Mouse (Mus musculus) embryonic fibroblast, embryonic 13.5 days (primary cell): ENCODE measurements around the gene 6030408B16Rik. TPM values are rescaled to one million over a fixed set of nuclear protein-coding genes. Genes with fewer than 3 reads are reported as not detected.

ENCODE experiments used
- H3K27ac ChIP-seq: 2 replicates; pipeline ENCODE4 v1.5.1; 2012; ENCODE audit warnings: low read length, control low read depth, inconsistent platforms; ENCODE audit not compliant: insufficient read depth
- H3K4me1 ChIP-seq: 2 replicates; pipeline ENCODE4 v1.6.1; 2011; ENCODE audit warnings: low read length; ENCODE audit not compliant: control insufficient read depth, insufficient read depth
- H3K4me3 ChIP-seq: 2 replicates; pipeline ENCODE4 v1.5.1; 2011; ENCODE audit warnings: mild to moderate bottlenecking, control low read depth, low read length; ENCODE audit not compliant: insufficient read depth
- CTCF ChIP-seq: IDR thresholded peaks from 2 replicates; pipeline ENCODE4 v1.5.1; 2011; ENCODE audit warnings: mild to moderate bottlenecking, control low read depth, low read length, moderate library complexity, borderline replicate concordance; ENCODE audit not compliant: insufficient read depth
- POLR2A ChIP-seq: IDR thresholded peaks from 2 replicates; pipeline ENCODE4 v1.6.1; 2011; ENCODE audit warnings: low read depth, mild to moderate bottlenecking, control low read depth, low read length, moderate library complexity
- polyA plus RNA-seq: library from polyadenylated mRNA; stranded (reverse); fragments of >200 nt; gene quantifications from 2 replicates; pipeline ENCODE4 v1.2.4, GENCODE M21; 2011; ENCODE audit warnings: low read depth; ENCODE audit not compliant: missing spikeins, insufficient read length

Gene 6030408B16Rik
- polyA plus RNA-seq, 1 experiment = not detected

- H3K4me1 ChIP-seq = peaks cover 7% of the 10 kb centered on the region
- H3K4me3 ChIP-seq = no peak overlapping the region
- TF ChIP-seq POLR2A (no peak), CTCF (no peak)
- H3K27ac ChIP-seq = no peak overlapping the region
Measured at GRCm38 (mm10) chr15:101331090-101331489, 38.1 kb downstream of the 6030408B16Rik start.

GRCm38 (mm10) chr15:101332370-101332769 is 39.4 kb downstream of the 6030408B16Rik start:
- no peak overlapping the region for H3K4me3 ChIP-seq
- H3K27ac ChIP-seq = no peak overlapping the region
- peaks cover 7% of the 10 kb centered on the region for H3K4me1 ChIP-seq
- TF ChIP-seq CTCF (no peak), POLR2A (no peak)

GRCm38 (mm10) chr15:101333165-101333564 is 40.2 kb downstream of the 6030408B16Rik start:
- no peak overlapping the region for H3K4me3 ChIP-seq
- peaks cover 7% of the 10 kb centered on the region for H3K4me1 ChIP-seq
- TF ChIP-seq POLR2A = no peak
- no peak for TF ChIP-seq CTCF
- no peak overlapping the region for H3K27ac ChIP-seq

- Histone ChIP-seq H3K4me1 (peaks cover 7% of the 10 kb centered on the region), H3K4me3 (no peak overlapping the region), H3K27ac (no peak overlapping the region)
- TF ChIP-seq CTCF (no peak), POLR2A (no peak)
Measured at GRCm38 (mm10) chr15:101333648-101334047, 40.6 kb downstream of the 6030408B16Rik start.

GRCm38 (mm10) chr15:101336474-101337174 is 43.6 kb downstream of the 6030408B16Rik start:
- Histone ChIP-seq H3K27ac (peak overlapping the region; percentile 17; the same call in 1 of the 2 replicates), H3K4me1 (no peaks in the 10 kb centered on the region), H3K4me3 (no peak overlapping the region)
- TF ChIP-seq CTCF = no peak
- no peak for TF ChIP-seq POLR2A

GRCm38 (mm10) chr15:101338359-101338758 is 45.3 kb downstream of the 6030408B16Rik start:
- H3K27ac ChIP-seq = no peak overlapping the region
- no peak overlapping the region for H3K4me3 ChIP-seq
- no peak for TF ChIP-seq POLR2A
- TF ChIP-seq CTCF = no peak
- H3K4me1 ChIP-seq = no peaks in the 10 kb centered on the region

- Histone ChIP-seq H3K4me1 (no peaks in the 10 kb centered on the region), H3K4me3 (no peak overlapping the region), H3K27ac (no peak overlapping the region)
- peak; percentile 85 for TF ChIP-seq CTCF
- TF ChIP-seq POLR2A = no peak
Measured at GRCm38 (mm10) chr15:101339537-101339936, 46.5 kb downstream of the 6030408B16Rik start.

- Histone ChIP-seq H3K27ac (0 out of 2 replicates have a peak overlapping the region, but pooled peaks have one; percentile 28), H3K4me1 (no peaks in the 10 kb centered on the region), H3K4me3 (no peak overlapping the region)
- peak; percentile 83 for TF ChIP-seq CTCF
- no peak for TF ChIP-seq POLR2A
Measured at GRCm38 (mm10) chr15:101341797-101342515, 48.9 kb downstream of the 6030408B16Rik start.

Other genes starting within 250 kb of the 6030408B16Rik start
- gene Gm47841, start 245.8 kb upstream of the 6030408B16Rik start, polyA plus RNA-seq = not detected in 2 replicates
- gene Fignl2, start 214.6 kb upstream of the 6030408B16Rik start, polyA plus RNA-seq = 1.3 and 1.4 TPM in 2 replicates
- not detected in 2 replicates for gene Ankrd33, start 177.5 kb upstream of the 6030408B16Rik start, polyA plus RNA-seq
- 11.7 and 13.0 TPM in 2 replicates for gene Acvrl1, start 164.7 kb upstream of the 6030408B16Rik start, polyA plus RNA-seq
- 8.8 and 9.7 TPM in 2 replicates for gene Acvr1b, start 119.1 kb upstream of the 6030408B16Rik start, polyA plus RNA-seq
- gene Grasp, start 69.0 kb upstream of the 6030408B16Rik start, polyA plus RNA-seq = 9.0 and 9.3 TPM in 2 replicates
- 60.9 and 68.2 TPM in 2 replicates for gene Nr4a1, start 38.9 kb upstream of the 6030408B16Rik start, polyA plus RNA-seq
- gene Atg101, start 8.9 kb upstream of the 6030408B16Rik start, polyA plus RNA-seq = 20.4 and 21.3 TPM in 2 replicates
- gene Krt80, start 77.0 kb downstream of the 6030408B16Rik start, polyA plus RNA-seq = 2.2 and 2.4 TPM in 2 replicates
- 0.98 and 1.8 TPM in 2 replicates for gene Krt7, start 117.8 kb downstream of the 6030408B16Rik start, polyA plus RNA-seq
- gene Krt87, start 145.6 kb downstream of the 6030408B16Rik start, polyA plus RNA-seq = not detected in 2 replicates
- gene Krt88, start 154.5 kb downstream of the 6030408B16Rik start, polyA plus RNA-seq = not detected in 2 replicates
- gene Krt81, start 170.5 kb downstream of the 6030408B16Rik start, polyA plus RNA-seq = not detected in 2 replicates
- not detected in 2 replicates for gene Krt86, start 180.3 kb downstream of the 6030408B16Rik start, polyA plus RNA-seq
- gene Krt83, start 198.3 kb downstream of the 6030408B16Rik start, polyA plus RNA-seq = not detected in 2 replicates
- gene Gm49425, start 224.0 kb downstream of the 6030408B16Rik start, polyA plus RNA-seq = not detected in 2 replicates
- not detected in 2 replicates for gene Krt84, start 239.6 kb downstream of the 6030408B16Rik start, polyA plus RNA-seq